8 mouse cellular contexts compared by ENCODE assay signal in the genomic region with DNA sequence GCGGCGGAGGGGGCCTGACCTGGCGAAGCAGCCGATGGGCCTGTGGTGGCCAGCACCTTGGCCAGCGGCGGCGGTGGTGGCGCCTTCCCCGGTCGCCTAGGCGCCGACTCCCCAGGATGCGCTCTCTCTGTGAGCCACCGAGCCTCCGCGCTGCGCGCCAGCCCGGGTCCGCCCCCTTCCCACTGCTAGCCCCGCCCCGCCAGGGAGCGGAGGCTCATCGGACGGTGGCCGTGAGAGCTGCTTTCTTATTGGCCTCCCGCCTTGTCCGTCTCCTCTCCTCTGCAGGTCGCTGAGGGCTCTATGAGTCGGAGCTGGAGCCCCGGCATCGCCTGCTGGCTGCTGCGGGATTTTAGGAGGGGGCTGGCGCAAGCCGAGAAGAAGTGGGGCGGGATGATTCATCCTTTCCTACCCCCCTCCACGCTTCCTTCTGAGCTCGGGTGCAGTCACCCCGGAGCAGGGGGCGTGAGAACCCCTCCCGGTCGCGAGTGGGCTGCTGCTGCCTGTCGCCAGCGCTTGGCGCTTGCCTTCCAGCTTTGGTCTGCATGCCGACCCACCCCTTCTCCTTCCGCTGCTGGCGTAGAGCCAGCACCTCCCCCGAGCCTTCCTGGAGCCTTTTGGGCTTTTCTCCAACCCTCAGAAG. TPM values are rescaled to one million over a fixed set of nuclear protein-coding genes. Genes with fewer than 3 reads are reported as not detected.
A peak's percentile ranks its signal among the peaks of the same experiment; 100 is the strongest.
DNase-seq lines count a peak whose midpoint lies in the region; ATAC-seq and TF ChIP-seq lines count a peak whose summit lies in the region.

A gene (minus strand): TSS at position 413 of the 640 bp plus-strand sequence.

- H3K9ac ChIP-seq in forebrain, postnatal 0 days = peak within 1 kb of the TSS; percentile 92

- no peaks in the 10 kb centered on the region for H3K36me3 ChIP-seq in forebrain, postnatal 0 days (ENCODE audit: insufficient read depth)
- H3K36me3 ChIP-seq in thymus, adult 2 months (ENCODE audit: control insufficient read depth, insufficient read depth, low read length) = no peaks in the 10 kb centered on the region

- peak; percentile 63 for DNase-seq in MEL-GATA-1-ER (ENCODE audit: extremely low read depth, low read depth)
- peak; percentile 99 to 100 for DNase-seq in cerebellum, adult 2 months
- DNase-seq in forebrain, postnatal 0 days = peak; percentile 97
- DNase-seq in heart, postnatal 4 days = peak; percentile 96
- peak; percentile 97 to 98 for DNase-seq in layer of hippocampus, adult 2 months (ENCODE audit: low spot score in 2 of 2)
- DNase-seq in lung, adult 2 months = peak; percentile 74
- peak; percentile 95 for DNase-seq in ovary, adult 18-20 months (ENCODE audit: low spot score)
- DNase-seq in thymus, adult 2 months = peak; percentile 86

- H3K9me3 ChIP-seq in forebrain, postnatal 0 days (ENCODE audit: low read length) = no peaks in the 10 kb centered on the region

- WGBS in cerebellum, adult 2 months = under 1% methylated on average over 49 of the region's 50 CpGs
- under 1% methylated on average over 50 of the region's 50 CpGs for WGBS in forebrain, postnatal 0 days
- WGBS in lung, adult 2 months = under 1% methylated on average over 48 of the region's 50 CpGs
- 1% methylated on average over 50 of the region's 50 CpGs for WGBS in thymus, adult 2 months

- no peak for TF ChIP-seq CTCF in cerebellum, adult 2 months (IDR thresholded peaks at IDR 0.05; ENCODE audit: borderline replicate concordance, insufficient read depth, low read depth, low read length)
- TF ChIP-seq CTCF in forebrain, postnatal 0 days (IDR thresholded peaks at IDR 0.05; ENCODE audit: low read depth) = 0 out of 2 replicates have a peak, but pooled peaks have one; percentile 1
- TF ChIP-seq CTCF in layer of hippocampus, adult 2 months (conservative IDR thresholded peaks at IDR 0.05) = peak; percentile 19; the same call in 1 of the 2 replicates
- TF ChIP-seq CTCF in lung, adult 2 months (IDR thresholded peaks at IDR 0.05; ENCODE audit: insufficient read depth, low read length) = no peak
- no peak for TF ChIP-seq CTCF in thymus, adult 2 months (IDR thresholded peaks at IDR 0.05; ENCODE audit: borderline replicate concordance, control insufficient read depth, extremely low read depth, insufficient read depth, low read length, poor library complexity)

- peak; percentile 87; the same call in 1 of the 2 replicates for TF ChIP-seq POLR2A in cerebellum, adult 2 months (IDR thresholded peaks at IDR 0.05; ENCODE audit: borderline replicate concordance, insufficient read depth, low read length)
- TF ChIP-seq POLR2A in lung, adult 2 months (IDR thresholded peaks at IDR 0.05; ENCODE audit: borderline replicate concordance, extremely low read depth, low read depth, low read length) = no peak
- TF ChIP-seq POLR2A in thymus, adult 2 months (IDR thresholded peaks at IDR 0.05; ENCODE audit: control insufficient read depth, extremely low read depth, insufficient read depth, low read length, poor library complexity) = no peak

- H3K4me1 ChIP-seq in cerebellum, adult 2 months (ENCODE audit: control insufficient read depth, insufficient read depth, low read length) = no peaks in the 10 kb centered on the region
- peaks cover 17% of the 10 kb centered on the region; the same call in 1 of the 2 replicates for H3K4me1 ChIP-seq in forebrain, postnatal 0 days (ENCODE audit: insufficient read depth)
- peaks cover 3% of the 10 kb centered on the region; the same call in 1 of the 2 replicates for H3K4me1 ChIP-seq in lung, adult 2 months (ENCODE audit: control insufficient read depth, insufficient read depth, low read length)
- peaks cover 17% of the 10 kb centered on the region for H3K4me1 ChIP-seq in thymus, adult 2 months (replicated peaks; ENCODE audit: control insufficient read depth, insufficient read depth, low read length)

- H3K4me3 ChIP-seq in cerebellum, adult 2 months (replicated peaks; ENCODE audit: insufficient read depth, low read depth, low read length) = peak within 1 kb of the TSS; percentile 87
- H3K4me3 ChIP-seq in forebrain, postnatal 0 days (ENCODE audit: low read depth, low read length) = peak within 1 kb of the TSS; percentile 86
- H3K4me3 ChIP-seq in layer of hippocampus, adult 2 months = peak within 1 kb of the TSS; percentile 95
- peak within 1 kb of the TSS; percentile 48 for H3K4me3 ChIP-seq in lung, adult 2 months (replicated peaks; ENCODE audit: extremely low read depth, low read depth, low read length)
- peak within 1 kb of the TSS; percentile 44 for H3K4me3 ChIP-seq in thymus, adult 2 months (ENCODE audit: control insufficient read depth, insufficient read depth, low read length)

- peak within 1 kb of the TSS; percentile 84 for H3K4me2 ChIP-seq in forebrain, postnatal 0 days (ENCODE audit: low read depth)

- peak; percentile 95 for ATAC-seq in forebrain, postnatal 0 days

- peak within 1 kb of the TSS; percentile 98 for H3K27ac ChIP-seq in cerebellum, adult 2 months (ENCODE audit: insufficient read depth, low read length)
- H3K27ac ChIP-seq in forebrain, postnatal 0 days (ENCODE audit: low read depth, low read length) = peak within 1 kb of the TSS; percentile 94
- peak within 1 kb of the TSS; percentile 99 for H3K27ac ChIP-seq in layer of hippocampus, adult 2 months
- no peak within 1 kb of the TSS for H3K27ac ChIP-seq in thymus, adult 2 months (ENCODE audit: control insufficient read depth, insufficient read depth, low read length)

- no peaks in the 10 kb centered on the region for H3K27me3 ChIP-seq in cerebellum, adult 2 months (ENCODE audit: control insufficient read depth, insufficient read depth, low read length)
- no peaks in the 10 kb centered on the region for H3K27me3 ChIP-seq in forebrain, postnatal 0 days (ENCODE audit: insufficient read depth, low read length)
- peaks cover 17% of the 10 kb centered on the region; the same call in 1 of the 2 replicates for H3K27me3 ChIP-seq in thymus, adult 2 months (ENCODE audit: control insufficient read depth, insufficient read depth, low read length)

RNA-seq across cellular contexts. Expression of the gene that starts here (rescaled TPM):
- 130 and 145 TPM in 2 replicates for polyA plus RNA-seq in cerebellum, adult 2 months (2012; rRNA removed)
- 114 and 135 TPM in 2 replicates for total RNA-seq in forebrain, postnatal 0 days (2014; rRNA removed)
- polyA plus RNA-seq in forebrain, postnatal 0 days (2015; fragmentation: Nextera tagmentation; extraction: Ambion mirVana) = 67.0 and 96.8 TPM in 2 replicates
- under 1 TPM; 0.36 to 0.95 TPM for total RNA-seq in heart, postnatal 4 days (2021)
- total RNA-seq in layer of hippocampus, adult 2 months (2021) = 100 to 1,000 TPM; 306 to 310 TPM
- polyA plus RNA-seq in lung, adult 2 months (2012; rRNA removed) = 0.06 and 0.28 TPM in 2 replicates
- polyA plus RNA-seq in thymus, adult 2 months (2012; rRNA removed) = 0.16 and 0.18 TPM in 2 replicates

Comparison
In these comparisons a context has a peak if more than half of its experiments do, and no peak if none do; other contexts are left out.
1. RNA of the gene that starts here (total RNA-seq): 306 to 310 TPM in layer of hippocampus, adult 2 months and 114 to 135 TPM in forebrain, postnatal 0 days; 0.36 to 0.95 TPM in heart, postnatal 4 days; every median in the first group is over 10 times any median in the second.
2. RNA of the gene that starts here (polyA plus RNA-seq): 130 to 145 TPM in cerebellum, adult 2 months and 67.0 to 96.8 TPM in forebrain, postnatal 0 days; 0.16 to 0.18 TPM in thymus, adult 2 months and 0.06 to 0.28 TPM in lung, adult 2 months; every median in the first group is over 10 times any median in the second.
3. Peak in DNase-seq in heart, postnatal 4 days; RNA of the gene not detected or under 1 TPM.
4. Peak in DNase-seq and H3K4me3 ChIP-seq in lung, adult 2 months; RNA of the gene not detected or under 1 TPM.
5. Peak in DNase-seq and H3K4me3 ChIP-seq in thymus, adult 2 months; RNA of the gene not detected or under 1 TPM.
6. H3K4me3 ChIP-seq: peak in every context shown above with its lines; median percentile 95 in layer of hippocampus, adult 2 months; 87 in cerebellum, adult 2 months; 86 in forebrain, postnatal 0 days; 48 in lung, adult 2 months; 44 in thymus, adult 2 months.
7. CTCF ChIP-seq: peak in forebrain, postnatal 0 days (single experiment) and layer of hippocampus, adult 2 months (single experiment); none in cerebellum, adult 2 months (single experiment), lung, adult 2 months (single experiment) and thymus, adult 2 months (single experiment).
8. Peak in every context shown above with its lines, with median percentiles within 50 percentile points of each other: DNase-seq.